Mouse (Mus musculus) stomach, embryonic 14.5 days (tissue): ENCODE measurements around the gene Ankrd55. TPM values are rescaled to one million over a fixed set of nuclear protein-coding genes. Genes with fewer than 3 reads are reported as not detected.
"Not testable (repeated sequence)": the region's sequence is repeated elsewhere in the genome, so short reads cannot be mapped to it uniquely, and the experiment has no call there.

ENCODE experiments used
- ATAC-seq: fragments of 200-750 bp; cut with Nextera tagmentation; 2 replicates; pipeline ENCODE4 v1.8.0; 2017; ENCODE audit warnings: low read depth, moderate TSS enrichment; ENCODE audit not compliant: insufficient number of reproducible peaks, insufficient read depth, low FRiP score
- H3K27ac ChIP-seq: fragments of 300-500 bp; sonication (generic); 2 replicates; pipeline ENCODE4 v1.5.1; 2014; ENCODE audit warnings: mild to moderate bottlenecking, low read length, moderate library complexity, mixed read lengths
- H3K27me3 ChIP-seq: fragments of 300-500 bp; sonication (generic); 2 replicates; pipeline ENCODE4 v1.6.1; 2014; ENCODE audit warnings: low read length, control low read depth, mixed read lengths; ENCODE audit not compliant: control insufficient read depth, insufficient read depth
- H3K36me3 ChIP-seq: fragments of 300-500 bp; sonication (generic); 2 replicates; pipeline ENCODE4 v1.6.1; 2014; ENCODE audit warnings: mild to moderate bottlenecking, control low read depth, low read length, moderate library complexity, mixed read lengths; ENCODE audit not compliant: control insufficient read depth, insufficient read depth
- H3K4me1 ChIP-seq: fragments of 300-500 bp; sonication (generic); 2 replicates; pipeline ENCODE4 v1.6.1; 2014; ENCODE audit warnings: low read length, control low read depth, mixed read lengths; ENCODE audit not compliant: control insufficient read depth, insufficient read depth
- H3K4me2 ChIP-seq: fragments of 300-500 bp; sonication (generic); replicated peaks from 2 replicates; pipeline ENCODE4 v1.6.1; 2014; ENCODE audit warnings: low read depth, low read length, control low read depth
- H3K4me3 ChIP-seq: fragments of 300-500 bp; sonication (generic); 2 replicates; pipeline ENCODE4 v1.5.1; 2014; ENCODE audit warnings: low read depth, low read length, control low read depth
- H3K9ac ChIP-seq: fragments of 300-500 bp; sonication (generic); replicated peaks from 2 replicates; pipeline ENCODE4 v1.6.1; 2014; ENCODE audit warnings: low read depth, mild to moderate bottlenecking, control low read depth, low read length, moderate library complexity, mixed read lengths
- H3K9me3 ChIP-seq: fragments of 300-500 bp; sonication (generic); 2 replicates; pipeline ENCODE4 v1.6.1; 2016; ENCODE audit warnings: low read depth, low read length, control low read depth; ENCODE audit not compliant: control insufficient read depth
- WGBS: fragments of 180-500 bp; shearing (Covaris S2); extraction: QIAGEN DNeasy Blood & Tissue Kit; methylation state at CpG from one replicate; pipeline ENCODE4 v1.1.7; 2014; 5-methylcytosine and 5-hydroxymethylcytosine counted together
- polyA plus RNA-seq: library from polyadenylated mRNA; unstranded; fragments of >200 nt; fragmentation: Nextera tagmentation; extraction: Ambion mirVana; gene quantifications from 2 replicates; pipeline ENCODE4 v1.2.1, GENCODE M21; 2014

Ankrd55 gene
- polyA plus RNA-seq, 1 experiment from 2014 or later, result 0.26 TPM

GRCm38 (mm10) chr13:112425181-112425654 lies 137.0 kb downstream of the Ankrd55 start:
- ATAC-seq, result no peak
- H3K27ac ChIP-seq, result no peak overlapping the region
- no peaks in the 10 kb centered on the region for H3K9me3 ChIP-seq
- H3K4me3 ChIP-seq, result no peak overlapping the region
- H3K36me3 ChIP-seq, result no peaks in the 10 kb centered on the region
- no peak overlapping the region for H3K9ac ChIP-seq
- H3K27me3 ChIP-seq, result no peaks in the 10 kb centered on the region
- no peak overlapping the region for H3K4me2 ChIP-seq
- 0 out of 2 replicates have a peak, but pooled peaks cover 5% of the 10 kb centered on the region for H3K4me1 ChIP-seq
- WGBS, result 49% methylated on average over 8 of the region's 8 CpGs

GRCm38 (mm10) chr13:112426265-112427135 lies 138.2 kb downstream of the Ankrd55 start:
- Histone ChIP-seq H3K36me3 (no peaks in the 10 kb centered on the region), H3K9me3 (no peaks in the 10 kb centered on the region), H3K4me2 (no peak overlapping the region), H3K27me3 (no peaks in the 10 kb centered on the region), H3K27ac (no peak overlapping the region), H3K9ac (no peak overlapping the region), H3K4me1 (0 out of 2 replicates have a peak, but pooled peaks cover 5% of the 10 kb centered on the region), H3K4me3 (no peak overlapping the region)
- 62% methylated on average over 13 of the region's 13 CpGs for WGBS
- ATAC-seq, result no peak

DNA sequence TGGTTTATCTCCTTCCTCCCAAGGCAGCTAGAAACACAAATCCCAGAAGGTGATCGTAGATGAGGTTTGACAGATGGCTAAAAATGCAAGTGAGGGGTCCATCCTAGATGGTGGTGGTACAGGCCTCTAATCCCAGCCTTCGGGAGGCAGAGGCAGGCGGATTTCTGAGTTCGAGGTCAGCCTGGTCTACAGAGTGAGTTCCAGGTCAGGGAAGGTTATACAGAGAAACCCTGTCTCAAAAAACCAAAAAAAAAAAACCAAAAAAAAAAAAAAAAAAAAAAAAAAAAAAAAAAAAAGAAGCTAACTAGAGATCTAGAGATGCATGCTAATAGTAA lies 138.9 kb downstream of the Ankrd55 start:
- H3K9ac ChIP-seq, H3K4me3 ChIP-seq, H3K36me3 ChIP-seq, H3K27ac ChIP-seq, H3K4me1 ChIP-seq, H3K4me2 ChIP-seq, ATAC-seq, H3K27me3 ChIP-seq, H3K9me3 ChIP-seq: not testable (repeated sequence)
- 93% methylated on average over 4 of the region's 4 CpGs for WGBS

DNA sequence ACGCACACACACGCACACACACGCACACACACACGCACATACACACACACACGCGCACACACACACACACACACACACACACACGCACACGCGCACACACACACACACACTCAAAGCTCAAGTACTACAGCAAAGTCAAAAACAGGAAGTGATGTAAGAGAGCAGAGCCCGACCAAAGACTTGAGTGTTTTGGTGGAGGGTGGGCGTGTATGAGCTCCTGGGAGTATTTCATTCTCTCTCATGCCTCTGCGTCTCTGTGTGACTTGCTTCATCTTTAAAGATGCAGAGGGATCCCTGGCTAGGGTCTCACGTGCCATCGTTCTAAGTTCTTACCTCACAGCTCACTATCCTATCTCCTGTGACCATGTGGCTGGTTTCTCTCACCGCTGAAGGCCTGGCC lies 139.3 kb downstream of the Ankrd55 start:
- Histone ChIP-seq H3K4me2 (no peak overlapping the region), H3K4me1 (0 out of 2 replicates have a peak, but pooled peaks cover 5% of the 10 kb centered on the region), H3K4me3 (no peak overlapping the region), H3K9me3 (no peaks in the 10 kb centered on the region), H3K27me3 (no peaks in the 10 kb centered on the region), H3K27ac (no peak overlapping the region), H3K36me3 (no peaks in the 10 kb centered on the region), H3K9ac (no peak overlapping the region)
- no peak for ATAC-seq
- 94% methylated on average over 15 of the region's 15 CpGs for WGBS

DNA sequence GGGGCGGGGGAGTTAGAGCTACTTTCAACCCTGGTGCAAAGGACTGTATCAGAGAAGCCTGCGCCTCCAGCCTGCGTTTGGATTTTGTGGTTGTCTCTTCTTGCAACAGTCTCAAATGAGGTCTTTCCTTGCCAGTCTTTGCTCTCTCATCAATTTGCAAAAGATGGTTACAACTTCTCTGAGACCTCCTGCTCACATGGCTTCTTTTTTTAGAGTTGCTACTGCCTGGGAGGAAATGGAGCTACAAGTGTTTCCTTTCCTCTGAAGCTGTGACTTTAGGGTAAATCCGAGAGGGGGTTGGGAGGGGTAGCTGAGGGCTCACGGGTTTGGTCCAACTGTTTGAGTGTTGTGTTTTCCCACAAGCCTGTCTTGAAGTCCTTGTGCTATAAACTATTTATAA lies 145.0 kb downstream of the Ankrd55 start:
- H3K36me3 ChIP-seq, result no peaks in the 10 kb centered on the region
- no peak overlapping the region for H3K4me3 ChIP-seq
- H3K4me2 ChIP-seq, result no peak overlapping the region
- H3K9me3 ChIP-seq, result no peaks in the 10 kb centered on the region
- H3K27me3 ChIP-seq, result no peaks in the 10 kb centered on the region
- WGBS, result 49% methylated on average over 5 of the region's 5 CpGs
- H3K27ac ChIP-seq, result no peak overlapping the region
- H3K4me1 ChIP-seq, result peaks cover 3% of the 10 kb centered on the region; the same call in 1 of the 2 replicates
- no peak for ATAC-seq
- H3K9ac ChIP-seq, result no peak overlapping the region

Other genes with a start within 250 kb of the Ankrd55 start
- gene Il6st, start 175.6 kb downstream of the Ankrd55 start, polyA plus RNA-seq, result 48.8 and 49.5 TPM in 2 replicates